Mouse (Mus musculus) neural tube, embryonic 12.5 days (tissue): Measurements from ENCODE around the gene Mdm2. TPM values are rescaled to one million over a fixed set of nuclear protein-coding genes. Genes with fewer than 3 reads are reported as not detected.

Experiments
- ATAC-seq: fragments of 200-750 bp; cut with Nextera tagmentation; 2 replicates; pipeline ENCODE4 v1.8.0; 2017; ENCODE audit warnings: low read depth, mild to moderate bottlenecking, moderate TSS enrichment, moderate library complexity; ENCODE audit not compliant: low FRiP score
- H3K27ac ChIP-seq: fragments of 300-500 bp; sonication (generic); 2 replicates; pipeline ENCODE4 v1.5.1; 2016
- H3K27me3 ChIP-seq: fragments of 300-500 bp; sonication (generic); replicated peaks from 2 replicates; pipeline ENCODE4 v1.6.1; 2016; ENCODE audit warnings: mild to moderate bottlenecking
- H3K36me3 ChIP-seq: fragments of 300-500 bp; sonication (generic); 2 replicates; pipeline ENCODE4 v1.6.1; 2016; ENCODE audit warnings: mild to moderate bottlenecking
- H3K4me1 ChIP-seq: fragments of 300-500 bp; sonication (generic); 2 replicates; pipeline ENCODE4 v1.6.1; 2016
- H3K4me2 ChIP-seq: fragments of 300-500 bp; sonication (generic); replicated peaks from 2 replicates; pipeline ENCODE4 v1.6.1; 2016; ENCODE audit warnings: mild to moderate bottlenecking
- H3K4me3 ChIP-seq: fragments of 300-500 bp; sonication (generic); 2 replicates; pipeline ENCODE4 v1.5.1; 2016
- H3K9ac ChIP-seq: fragments of 300-500 bp; sonication (generic); 2 replicates; pipeline ENCODE4 v1.6.1; 2016; ENCODE audit warnings: mild to moderate bottlenecking
- H3K9me3 ChIP-seq: fragments of 300-500 bp; sonication (generic); 2 replicates; pipeline ENCODE4 v1.6.1; 2016; ENCODE audit warnings: mild to moderate bottlenecking
- WGBS: fragments of 180-500 bp; shearing (Covaris S2); methylation state at CpG from one replicate; pipeline ENCODE4 v1.1.7; 2016; 5-methylcytosine and 5-hydroxymethylcytosine counted together
- polyA plus RNA-seq: library from polyadenylated mRNA; unstranded; fragments of >200 nt; fragmentation: Nextera tagmentation; extraction: Ambion mirVana; gene quantifications from 2 replicates; pipeline ENCODE4 v1.2.1, GENCODE M21; 2016

Gene Mdm2
- polyA plus RNA-seq, 1 experiment from 2014 or later, result 74.4 TPM

DNA sequence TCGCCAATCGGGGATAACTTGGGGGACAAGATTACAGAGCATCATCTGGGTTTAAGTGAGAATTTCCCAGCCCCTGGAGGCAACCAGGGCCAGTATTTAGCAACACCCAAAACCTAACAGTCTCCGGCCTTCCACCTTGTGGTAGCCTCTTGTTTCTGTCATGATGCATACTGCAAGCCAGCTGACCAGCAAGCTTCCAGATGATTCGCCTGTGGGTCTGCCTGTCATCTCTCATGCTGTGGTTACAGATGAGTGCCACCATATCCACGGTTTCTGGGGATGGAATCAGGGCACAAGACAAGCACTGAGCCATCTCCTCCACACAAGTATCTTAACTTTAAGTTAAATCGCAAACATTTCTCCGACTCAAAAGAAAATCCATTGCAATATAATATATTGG is 23.0 kb downstream of the Mdm2 start:
- Histone ChIP-seq H3K9me3 (no peaks in the 10 kb centered on the region), H3K4me2 (no peak overlapping the region), H3K27ac (no peak overlapping the region), H3K36me3 (peaks cover 40% of the 10 kb centered on the region), H3K4me3 (no peak overlapping the region), H3K4me1 (no peaks in the 10 kb centered on the region), H3K27me3 (no peaks in the 10 kb centered on the region), H3K9ac (no peak overlapping the region)
- WGBS, result 89% methylated on average over 7 of the region's 7 CpGs
- no peak for ATAC-seq

DNA sequence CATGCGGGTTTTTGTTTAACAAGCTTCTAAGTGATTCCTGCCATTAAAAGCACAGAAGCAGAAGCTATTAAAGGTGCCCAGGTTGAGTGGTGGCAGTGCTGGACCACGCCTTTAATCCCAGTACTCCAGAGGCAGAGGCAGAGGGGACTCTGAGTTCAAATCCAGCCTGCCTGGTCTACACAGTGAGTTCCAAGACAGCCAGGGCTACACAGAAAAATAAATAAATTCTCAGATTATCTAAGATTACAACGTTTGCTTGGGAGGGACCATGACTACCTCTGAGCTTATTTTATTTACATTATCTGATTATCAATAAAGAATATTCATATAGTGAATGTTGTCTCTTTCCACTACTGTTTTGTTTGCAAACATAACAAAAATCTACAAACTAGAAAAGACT is 23.5 kb downstream of the Mdm2 start:
- Histone ChIP-seq H3K27ac (no peak overlapping the region), H3K27me3 (no peaks in the 10 kb centered on the region), H3K4me1 (no peaks in the 10 kb centered on the region), H3K9me3 (no peaks in the 10 kb centered on the region), H3K9ac (no peak overlapping the region), H3K4me3 (no peak overlapping the region), H3K36me3 (peaks cover 35% of the 10 kb centered on the region), H3K4me2 (no peak overlapping the region)
- 81% methylated on average over 3 of the region's 3 CpGs for WGBS
- ATAC-seq, result no peak

DNA sequence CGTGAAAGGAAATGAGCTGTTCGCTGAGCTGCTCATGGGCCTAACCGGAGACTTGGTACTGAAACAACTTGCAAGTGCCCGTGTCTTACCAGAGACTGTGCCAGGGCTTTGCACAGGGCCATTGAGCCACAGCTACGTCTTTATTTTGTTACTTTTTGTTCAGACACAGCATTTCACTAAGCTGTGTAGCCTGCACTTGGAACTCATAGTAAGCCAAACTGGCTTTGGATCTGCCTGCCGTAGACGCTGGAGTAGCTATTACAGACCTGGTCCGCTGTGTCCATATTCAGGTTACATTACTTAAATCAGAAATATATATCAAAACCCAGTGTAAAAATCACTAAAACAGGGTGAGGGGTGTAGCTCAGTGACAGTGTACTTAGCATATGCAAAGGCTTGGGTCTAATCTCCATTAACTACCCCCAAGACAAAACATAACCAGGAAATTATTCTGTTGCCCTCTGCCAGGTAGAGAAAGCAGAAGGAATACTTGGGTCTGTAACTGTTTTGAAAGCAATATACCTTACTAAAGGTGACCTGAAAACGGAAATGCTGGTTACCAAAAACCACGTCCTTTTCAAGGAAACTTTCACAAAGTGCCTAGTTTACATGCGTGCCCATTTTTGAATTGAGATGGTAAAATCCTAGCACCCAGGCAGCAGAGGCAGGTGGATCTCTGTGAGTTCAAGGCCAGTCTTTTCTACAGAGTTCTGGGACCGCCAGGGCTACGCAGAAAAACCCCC is 24.5 kb downstream of the Mdm2 start:
- Histone ChIP-seq H3K4me3 (no peak overlapping the region), H3K27me3 (no peaks in the 10 kb centered on the region), H3K4me2 (no peak overlapping the region), H3K36me3 (peaks cover 27% of the 10 kb centered on the region), H3K9ac (no peak overlapping the region), H3K27ac (no peak overlapping the region), H3K4me1 (no peaks in the 10 kb centered on the region), H3K9me3 (no peaks in the 10 kb centered on the region)
- no peak for ATAC-seq
- WGBS, result 93% methylated on average over 13 of the region's 13 CpGs

DNA sequence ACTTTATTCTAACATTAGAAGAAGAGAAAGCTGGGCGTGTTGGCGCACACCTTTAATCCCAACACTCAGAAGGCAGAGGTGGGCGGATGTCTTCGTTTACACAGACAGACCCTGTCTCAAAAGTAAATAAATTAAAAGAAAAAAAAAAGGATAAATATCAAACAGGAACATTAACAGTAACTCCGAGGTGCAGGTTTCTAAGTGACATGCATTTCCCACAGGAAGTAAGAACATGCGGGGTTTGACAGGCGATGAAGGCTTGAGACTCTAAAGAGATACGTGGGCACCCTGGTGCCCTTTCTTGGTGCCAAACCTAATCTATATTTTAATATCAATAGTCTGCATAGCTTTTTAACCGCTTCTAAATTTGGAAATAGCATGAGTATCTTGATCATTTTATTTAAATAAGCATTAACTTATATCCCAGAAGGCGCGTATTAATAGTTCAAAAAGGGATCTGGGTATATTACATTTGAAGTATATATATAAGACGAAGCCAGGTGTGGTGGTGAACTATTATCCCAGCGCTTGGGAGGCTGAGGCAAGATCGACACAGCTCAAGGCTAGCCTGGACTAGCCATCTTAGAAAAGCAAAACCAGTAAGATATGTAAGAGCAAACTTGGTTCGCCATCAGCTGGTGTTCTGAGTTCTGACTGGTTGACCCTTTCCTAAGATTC is 25.2 kb downstream of the Mdm2 start:
- H3K9ac ChIP-seq, result no peak overlapping the region
- 93% methylated on average over 15 of the region's 15 CpGs for WGBS
- no peak for ATAC-seq
- H3K36me3 ChIP-seq, result peaks cover 20% of the 10 kb centered on the region
- H3K4me2 ChIP-seq, result no peak overlapping the region
- no peak overlapping the region for H3K27ac ChIP-seq
- H3K4me1 ChIP-seq, result no peaks in the 10 kb centered on the region
- H3K27me3 ChIP-seq, result no peaks in the 10 kb centered on the region
- H3K9me3 ChIP-seq, result no peaks in the 10 kb centered on the region
- H3K4me3 ChIP-seq, result no peak overlapping the region

DNA sequence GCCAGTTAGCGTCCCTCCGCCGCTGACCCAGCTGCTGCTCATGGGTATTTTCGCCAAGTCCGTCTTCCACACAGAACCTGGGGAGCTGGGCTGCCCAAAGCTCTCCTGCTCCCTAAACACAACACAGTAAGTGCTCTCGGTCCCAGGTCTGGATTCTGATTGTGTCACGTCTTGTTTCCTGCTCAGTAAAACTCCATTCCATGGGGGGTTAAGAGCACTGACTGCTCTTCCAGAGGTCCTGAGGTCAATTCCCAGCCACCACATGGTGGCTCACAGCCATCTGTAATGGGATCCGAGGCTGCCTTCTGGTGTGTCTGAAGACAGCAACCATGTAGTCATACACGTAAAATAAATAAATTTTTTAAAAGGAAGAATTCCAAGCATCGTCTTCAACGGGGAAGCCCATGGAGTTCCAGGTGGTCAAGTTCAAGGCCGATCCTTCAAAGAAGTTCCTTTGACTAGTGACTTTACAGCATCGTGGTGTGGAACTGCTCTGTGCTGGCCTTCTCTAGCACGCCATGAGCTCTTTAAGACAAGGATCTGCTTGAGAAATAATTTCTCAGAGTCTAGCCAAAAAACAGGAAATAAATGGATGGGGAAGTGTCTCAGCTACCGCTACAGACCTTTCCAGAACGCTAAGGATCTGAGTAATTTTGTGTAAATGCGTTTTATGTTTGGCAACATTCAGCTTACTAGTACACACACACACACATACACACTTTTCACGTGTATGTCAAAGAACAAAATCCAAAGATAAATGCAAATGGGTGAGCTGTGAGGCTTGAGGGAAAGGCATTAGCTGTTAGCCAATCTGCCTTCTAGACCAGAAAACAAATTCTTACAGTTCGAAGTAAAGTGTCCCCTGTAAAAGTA is 26.0 kb downstream of the Mdm2 start:
- Histone ChIP-seq H3K27me3 (no peaks in the 10 kb centered on the region), H3K9ac (no peak overlapping the region), H3K36me3 (peaks cover 14% of the 10 kb centered on the region), H3K4me3 (no peak overlapping the region), H3K9me3 (no peaks in the 10 kb centered on the region), H3K27ac (no peak overlapping the region), H3K4me1 (no peaks in the 10 kb centered on the region), H3K4me2 (no peak overlapping the region)
- 91% methylated on average over 19 of the region's 19 CpGs for WGBS
- ATAC-seq, result no peak

DNA sequence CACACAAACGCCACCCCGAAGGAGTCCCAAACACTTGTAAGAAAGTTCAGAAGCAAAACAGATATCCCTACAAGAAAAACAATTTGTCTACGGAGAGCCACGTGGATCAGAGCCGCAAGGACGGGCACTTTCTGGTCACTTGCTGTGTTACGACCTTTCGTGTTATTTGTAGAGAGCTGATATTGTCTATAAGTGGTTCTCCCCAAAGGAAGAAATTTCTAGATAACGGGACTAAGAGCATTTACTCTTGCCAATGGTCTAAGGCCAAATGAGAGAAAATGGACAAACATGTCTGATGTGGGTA is 26.9 kb downstream of the Mdm2 start:
- WGBS, result 90% methylated on average over 9 of the region's 9 CpGs

DNA sequence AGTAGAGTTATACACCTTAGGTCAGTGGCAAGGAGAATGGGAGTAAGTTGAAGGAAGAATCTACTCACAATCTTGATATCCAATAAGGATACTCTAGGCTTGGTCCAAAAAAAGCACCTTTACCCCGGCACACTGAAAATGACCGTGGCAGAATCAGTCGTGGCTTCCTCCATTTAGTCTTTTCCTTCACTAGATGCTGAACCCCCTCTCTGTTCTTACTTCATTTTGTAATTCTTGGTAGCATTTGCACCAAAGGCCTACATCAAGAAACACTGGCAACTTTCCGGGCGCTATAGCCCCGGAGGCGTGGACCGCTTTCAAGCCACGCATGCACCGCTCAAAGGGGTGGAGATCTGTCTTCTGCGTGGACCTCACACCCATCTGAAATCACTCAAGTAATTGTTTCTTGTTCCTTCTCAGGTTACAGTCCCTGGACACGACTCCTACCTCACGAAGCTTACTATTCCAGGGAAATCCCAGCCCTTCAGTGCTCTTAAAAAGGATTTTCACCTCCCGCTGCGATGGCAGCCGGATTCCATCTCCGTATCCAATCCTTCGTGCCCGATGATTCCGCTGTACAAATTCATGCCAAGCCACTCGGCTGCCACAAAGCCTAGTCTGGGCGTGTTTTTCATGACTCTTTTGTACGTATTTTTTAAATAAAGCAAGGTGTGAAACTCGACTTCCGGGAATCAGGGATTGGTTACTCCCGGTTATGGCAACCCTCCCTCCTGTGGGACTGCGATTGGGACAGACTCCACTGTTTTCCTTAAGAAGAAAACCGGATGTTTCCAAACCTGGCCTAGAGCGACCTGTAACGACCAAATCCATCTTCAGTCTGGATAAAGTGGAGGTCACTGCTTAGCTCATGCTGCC is 27.5 kb downstream of the Mdm2 start:
- no peak overlapping the region for H3K4me3 ChIP-seq
- H3K4me2 ChIP-seq, result no peak overlapping the region
- no peak for ATAC-seq
- H3K27ac ChIP-seq, result no peak overlapping the region
- no peak overlapping the region for H3K9ac ChIP-seq
- no peaks in the 10 kb centered on the region for H3K4me1 ChIP-seq
- WGBS, result 85% methylated on average over 30 of the region's 30 CpGs
- no peaks in the 10 kb centered on the region; the same call in 1 of the 2 replicates for H3K36me3 ChIP-seq
- H3K9me3 ChIP-seq, result no peaks in the 10 kb centered on the region
- H3K27me3 ChIP-seq, result no peaks in the 10 kb centered on the region

More for the DNA sequence above, 26.9 kb downstream of the Mdm2 start:
- Histone ChIP-seq H3K27ac (no peak overlapping the region), H3K4me2 (no peak overlapping the region), H3K27me3 (no peaks in the 10 kb centered on the region), H3K4me3 (no peak overlapping the region), H3K9me3 (no peaks in the 10 kb centered on the region), H3K36me3 (peaks cover 6% of the 10 kb centered on the region), H3K4me1 (no peaks in the 10 kb centered on the region), H3K9ac (no peak overlapping the region)
- no peak for ATAC-seq

DNA sequence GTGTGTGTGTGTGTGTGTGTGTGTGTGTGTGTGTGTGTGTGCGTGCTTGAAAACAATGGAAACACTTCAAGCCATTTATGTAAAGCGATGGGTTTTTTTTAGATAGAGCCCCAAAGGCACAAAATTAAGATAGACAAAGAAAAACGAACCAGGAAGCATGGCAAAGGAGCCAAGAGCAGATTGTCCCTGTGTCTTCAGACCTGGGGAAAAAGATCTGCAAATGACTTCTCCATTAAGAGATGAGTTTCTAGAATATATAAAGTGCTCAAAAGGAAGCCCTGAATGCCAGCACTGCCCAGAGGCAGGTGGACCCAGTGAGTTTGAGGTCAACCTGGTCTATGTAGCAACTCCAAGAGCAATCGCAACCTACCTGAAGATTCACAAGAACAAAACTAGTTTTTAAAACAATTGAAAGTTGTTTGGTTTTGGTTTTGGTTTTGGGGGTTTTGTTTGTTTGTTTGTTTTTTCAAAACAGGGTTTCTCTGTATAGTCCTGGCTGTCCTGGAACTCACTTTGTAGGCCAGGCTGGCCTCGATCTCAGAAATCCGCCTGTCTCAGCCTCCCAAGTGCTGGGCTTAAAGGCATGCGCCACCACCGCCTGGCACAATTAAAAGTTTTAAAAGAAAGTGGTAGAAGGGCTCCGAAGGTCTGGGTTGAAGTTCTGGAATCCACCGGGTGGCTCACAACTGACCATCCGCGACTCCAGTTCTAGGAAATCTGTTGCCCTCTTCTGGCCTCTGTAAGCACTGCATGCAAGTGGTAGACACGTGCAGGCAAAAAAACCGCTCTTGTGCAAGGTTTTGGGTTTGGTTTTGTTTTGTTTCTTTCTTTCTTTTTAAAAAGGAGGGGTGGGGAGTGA is 28.3 kb downstream of the Mdm2 start:
- no peak for ATAC-seq
- H3K4me1 ChIP-seq, result no peaks in the 10 kb centered on the region
- H3K27ac ChIP-seq, result no peak overlapping the region
- no peaks in the 10 kb centered on the region for H3K9me3 ChIP-seq
- H3K4me3 ChIP-seq, result no peak overlapping the region
- H3K36me3 ChIP-seq, result no peaks in the 10 kb centered on the region; the same call in 1 of the 2 replicates
- no peak overlapping the region for H3K4me2 ChIP-seq
- H3K27me3 ChIP-seq, result no peaks in the 10 kb centered on the region
- H3K9ac ChIP-seq, result no peak overlapping the region
- WGBS, result 67% methylated on average over 14 of the region's 14 CpGs

DNA sequence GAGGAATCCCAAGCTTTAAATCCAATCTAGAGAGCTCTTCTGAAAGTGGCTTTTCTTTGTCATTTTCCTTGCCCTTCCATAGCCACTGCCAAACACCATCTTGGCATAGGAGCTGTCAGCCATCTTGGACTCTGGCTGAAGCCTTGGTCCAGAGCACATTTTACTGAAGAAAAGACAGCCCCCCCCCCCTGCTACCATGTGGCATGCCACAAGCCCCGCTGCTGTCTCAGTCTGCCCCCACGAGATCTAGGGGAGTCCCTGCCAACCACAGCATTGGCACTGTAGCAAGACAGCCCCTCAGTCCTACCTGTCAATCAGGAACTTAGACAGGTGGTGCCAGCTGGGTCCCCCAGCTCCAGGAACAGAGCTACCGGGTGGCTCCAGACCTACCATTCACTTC is 29.0 kb downstream of the Mdm2 start:
- H3K27ac ChIP-seq, result no peak overlapping the region
- H3K27me3 ChIP-seq, result no peaks in the 10 kb centered on the region
- H3K36me3 ChIP-seq, result no peaks in the 10 kb centered on the region; the same call in 1 of the 2 replicates
- WGBS, result 96% methylated on average over 3 of the region's 3 CpGs
- no peaks in the 10 kb centered on the region for H3K9me3 ChIP-seq
- no peak overlapping the region for H3K4me3 ChIP-seq
- no peak overlapping the region for H3K4me2 ChIP-seq
- no peak for ATAC-seq
- H3K4me1 ChIP-seq, result no peaks in the 10 kb centered on the region
- no peak overlapping the region for H3K9ac ChIP-seq

DNA sequence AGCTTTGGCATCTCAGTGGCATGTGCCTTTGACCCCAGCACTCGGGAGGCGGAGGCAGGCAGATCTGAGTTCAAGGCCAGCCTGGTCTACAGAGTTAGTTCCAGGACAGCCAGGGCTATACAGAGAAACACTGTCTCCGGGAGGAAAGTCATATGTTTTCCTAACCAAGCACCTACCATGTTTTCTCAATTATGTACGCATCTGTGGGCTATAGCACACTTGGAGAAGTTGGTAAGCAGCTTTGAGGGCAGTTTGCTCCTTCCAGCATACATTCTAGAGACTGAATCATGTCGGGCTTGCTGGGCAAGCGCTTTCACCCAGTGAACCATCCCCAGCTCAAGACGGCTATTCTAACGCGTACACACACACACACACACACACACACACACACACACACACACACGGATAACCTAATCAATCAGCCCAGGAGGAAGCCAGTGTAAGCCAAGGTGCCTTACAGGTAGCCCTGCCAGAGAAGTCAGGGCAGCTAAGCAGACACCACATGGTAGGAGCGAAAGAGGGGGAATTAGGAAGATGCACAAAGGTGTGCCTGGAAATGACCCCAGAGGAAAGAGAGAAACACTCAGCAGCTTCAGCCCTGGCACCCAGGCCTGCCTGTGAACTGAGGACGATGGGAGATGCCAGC is 29.6 kb downstream of the Mdm2 start:
- Histone ChIP-seq H3K27me3 (no peaks in the 10 kb centered on the region), H3K9me3 (no peaks in the 10 kb centered on the region), H3K4me2 (no peak overlapping the region), H3K4me3 (no peak overlapping the region), H3K4me1 (no peaks in the 10 kb centered on the region), H3K27ac (no peak overlapping the region), H3K9ac (no peak overlapping the region), H3K36me3 (no peaks in the 10 kb centered on the region; the same call in 1 of the 2 replicates)
- no peak for ATAC-seq
- 88% methylated on average over 11 of the region's 12 CpGs for WGBS
